Mouse (Mus musculus) CH12.LX (cell line): ENCODE measurements at regions not wholly inside any gene's neighbourhood (a gene's known extent, or its start where the extent isn't known, plus 50 kb on each side); places are given as distances from the start of the nearest gene placed in this dataset.
"Not testable (repeated sequence)": the region's sequence is repeated elsewhere in the genome, so short reads cannot be mapped to it uniquely, and the experiment has no call there.

Experiments
- DNase-seq: peaks from one replicate; pipeline ENCODE4 v3.0.0-alpha.2; 2013; ENCODE audit errors: extremely low read depth
- H3K27ac ChIP-seq: 2 replicates; pipeline ENCODE4 v1.5.1; 2012; ENCODE audit warnings: low read depth, mild to moderate bottlenecking, control low read depth, moderate library complexity; ENCODE audit not compliant: insufficient read depth
- H3K27me3 ChIP-seq: replicated peaks from 2 replicates; pipeline ENCODE3; 2012; ENCODE audit warnings: inconsistent platforms
- H3K36me3 ChIP-seq, 2 experiments: replicated peaks in 1 of 2; 2 replicates each; pipeline versions ENCODE3 to v1.6.1; 2012; ENCODE audit warnings: inconsistent platforms in 1 of 2, low read length in 1 of 2, mild to moderate bottlenecking in 1 of 2, mixed read lengths in 1 of 2, moderate library complexity in 1 of 2; ENCODE audit not compliant: control insufficient read depth in 1 of 2, insufficient read depth in 1 of 2
- H3K4me1 ChIP-seq, 2 experiments: 2 replicates each; pipeline ENCODE4 v1.6.1; 2012; ENCODE audit warnings: inconsistent platforms in 1 of 2, moderate library complexity in 1 of 2; ENCODE audit not compliant: insufficient read depth in 2 of 2, control insufficient read depth in 1 of 2
- H3K4me2 ChIP-seq: 2 replicates; pipeline ENCODE4 v1.6.1; 2012; ENCODE audit warnings: low read depth, mild to moderate bottlenecking, control low read depth; ENCODE audit not compliant: poor library complexity, insufficient read depth, severe bottlenecking
- H3K4me3 ChIP-seq, 3 experiments: fragments of 150-350 bp in 1 of 3; sonication (generic) in 1 of 3; replicated peaks in 1 of 3; 2 replicates each; pipeline versions ENCODE3 to v1.5.1; 2011 to 2012; ENCODE audit warnings: low read depth in 2 of 3, low read length in 2 of 3, mild to moderate bottlenecking in 2 of 3, moderate library complexity in 2 of 3, control low read depth in 1 of 3, improper control_type of control experiment in 1 of 3, inconsistent platforms in 1 of 3, mixed read lengths in 1 of 3; ENCODE audit not compliant: poor library complexity in 1 of 3
- H3K79me2 ChIP-seq: replicated peaks from 2 replicates; pipeline ENCODE4 v1.6.1; 2012; ENCODE audit warnings: mild to moderate bottlenecking, moderate library complexity; ENCODE audit not compliant: control insufficient read depth, poor library complexity, insufficient read depth, severe bottlenecking; ENCODE audit errors: extremely low read depth
- H3K9ac ChIP-seq: 2 replicates; pipeline ENCODE4 v1.6.1; 2012; ENCODE audit warnings: low read depth, mild to moderate bottlenecking, control low read depth, moderate library complexity; ENCODE audit not compliant: insufficient read depth
- H3K9me3 ChIP-seq: replicated peaks from 2 replicates; pipeline ENCODE3; 2012; ENCODE audit warnings: low read length, inconsistent platforms, mixed read lengths
- E2F4 ChIP-seq: IDR thresholded peaks from 2 replicates; pipeline ENCODE4 v1.6.1; 2011; ENCODE audit warnings: low read depth, low read length, improper control_type of control experiment; ENCODE audit not compliant: insufficient replicate concordance
- EP300 ChIP-seq: IDR thresholded peaks from 2 replicates; pipeline ENCODE4 v1.6.1; 2011; ENCODE audit warnings: low read length, improper control_type of control experiment
- MAFK ChIP-seq: IDR thresholded peaks from 2 replicates; pipeline ENCODE4 v1.6.1; 2011; ENCODE audit warnings: low read length, improper control_type of control experiment; ENCODE audit not compliant: insufficient replicate concordance
- MAZ ChIP-seq: IDR thresholded peaks from 2 replicates; pipeline ENCODE4 v1.6.1; 2012; ENCODE audit warnings: low read depth, mild to moderate bottlenecking, inconsistent platforms, low read length, improper control_type of control experiment, moderate library complexity
- MXI1 ChIP-seq: IDR thresholded peaks from 2 replicates; pipeline ENCODE4 v1.6.1; 2011; ENCODE audit warnings: mild to moderate bottlenecking, low read depth, low read length, improper control_type of control experiment
- NELFE ChIP-seq: IDR thresholded peaks from 2 replicates; pipeline ENCODE4 v1.6.1; 2011; ENCODE audit warnings: low read depth, low read length, improper control_type of control experiment
- NRF1 ChIP-seq: IDR thresholded peaks from 2 replicates; pipeline ENCODE4 v1.6.1; 2014; ENCODE audit warnings: low read depth, mild to moderate bottlenecking, inconsistent platforms, low read length, improper control_type of control experiment, moderate library complexity
- SMC3 ChIP-seq: IDR thresholded peaks from 2 replicates; pipeline ENCODE4 v1.6.1; 2011; ENCODE audit warnings: low read depth, low read length, improper control_type of control experiment
- UBTF ChIP-seq: IDR thresholded peaks from 2 replicates; pipeline ENCODE4 v1.6.1; 2012; ENCODE audit warnings: low read depth, mild to moderate bottlenecking, inconsistent platforms, low read length, improper control_type of control experiment, moderate library complexity
- USF2 ChIP-seq: conservative IDR thresholded peaks from 2 replicates; pipeline ENCODE4 v1.6.1; 2011; ENCODE audit warnings: low read depth, low read length, improper control_type of control experiment
- ZMIZ1 ChIP-seq: IDR thresholded peaks from 2 replicates; pipeline ENCODE4 v1.6.1; 2012; ENCODE audit warnings: low read depth, mild to moderate bottlenecking, inconsistent platforms, low read length, improper control_type of control experiment
- dilution Hi-C: fragments of 300-500 bp; cut with MboI; formaldehyde crosslinking; loops from 2 replicates; pipeline ENCODE4 v1.14.3; 2020; ENCODE audit warnings: low sequenced_read_pairs; ENCODE audit not compliant: extremely low pct_unique_long_range_greater_than_20kb, extremely low pct_ligation_motif_present
- in situ Hi-C: fragments of 300-500 bp; cut with MboI; formaldehyde crosslinking; loops from 3 replicates; pipeline ENCODE4 v1.14.3; 2019; ENCODE audit warnings: low sequenced_read_pairs, low pct_ligation_motif_present, low pct_unique_long_range_greater_than_20kb, mixed read lengths

DNA sequence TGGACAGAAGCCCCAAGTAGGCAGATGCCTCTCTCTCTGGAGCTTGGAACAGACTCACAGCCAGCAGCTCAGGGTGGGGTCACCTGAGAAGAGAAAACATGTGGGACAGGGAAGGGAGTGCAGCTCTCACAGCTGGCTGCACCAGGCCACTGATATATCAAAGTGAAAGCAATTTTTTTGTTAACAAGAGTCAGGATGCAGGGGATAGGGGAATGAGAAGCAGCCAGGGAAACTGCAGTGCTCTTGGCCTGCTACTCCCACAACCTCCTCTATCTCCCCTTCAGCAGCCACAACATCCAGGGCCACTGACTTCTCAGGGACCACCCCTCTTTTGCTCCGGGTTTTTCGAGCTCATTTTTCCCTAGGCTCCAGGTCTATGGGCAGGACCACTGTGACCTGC is 117.5 kb upstream of the Gm11146 start:
- H3K4me3 ChIP-seq: no peak overlapping the region
- no peak overlapping the region for H3K27ac ChIP-seq
- no peak for DNase-seq
- H3K9me3 ChIP-seq: peaks cover 32% of the 10 kb centered on the region
- in situ Hi-C loops (no loop called here), dilution Hi-C loops (no loop called here)
- no peaks in the 10 kb centered on the region for H3K4me1 ChIP-seq
- no peaks in the 10 kb centered on the region for H3K79me2 ChIP-seq
- H3K36me3 ChIP-seq: no peaks in the 10 kb centered on the region
- H3K9ac ChIP-seq: no peak overlapping the region
- no peak overlapping the region for H3K4me2 ChIP-seq
- H3K27me3 ChIP-seq: no peaks in the 10 kb centered on the region
- TF ChIP-seq UBTF: no peak
- no peak for TF ChIP-seq MAZ
- TF ChIP-seq NELFE: no peak
- TF ChIP-seq MAFK: no peak
- TF ChIP-seq MXI1: no peak
- no peak for TF ChIP-seq NRF1
- no peak for TF ChIP-seq USF2
- TF ChIP-seq SMC3: no peak

DNA sequence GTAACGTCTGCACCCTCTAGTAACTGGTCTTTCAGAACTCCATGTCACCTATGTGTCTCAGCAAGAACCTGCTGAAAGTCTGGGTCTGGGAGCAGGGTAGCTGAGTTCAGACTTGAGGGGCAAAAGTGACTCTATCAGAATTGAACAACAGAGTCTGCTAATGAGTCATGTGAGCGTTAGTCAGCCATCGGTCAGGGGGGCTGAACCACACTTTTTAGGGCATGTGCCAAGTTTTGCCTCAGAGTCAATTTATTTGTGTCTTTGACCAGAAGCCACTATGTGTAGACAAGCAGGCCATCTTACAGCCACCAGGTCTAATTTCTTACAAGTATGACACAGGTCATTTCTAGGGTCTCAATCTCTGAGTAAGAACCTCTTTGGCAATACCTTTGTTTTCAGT is 115.9 kb upstream of the Gm11146 start:
- H3K4me1 ChIP-seq, in situ Hi-C loops, H3K9ac ChIP-seq, H3K27me3 ChIP-seq, dilution Hi-C loops, H3K4me2 ChIP-seq, H3K36me3 ChIP-seq, H3K4me3 ChIP-seq, DNase-seq, H3K79me2 ChIP-seq, H3K27ac ChIP-seq: not testable (repeated sequence)
- peaks cover 25% of the 10 kb centered on the region for H3K9me3 ChIP-seq

DNA sequence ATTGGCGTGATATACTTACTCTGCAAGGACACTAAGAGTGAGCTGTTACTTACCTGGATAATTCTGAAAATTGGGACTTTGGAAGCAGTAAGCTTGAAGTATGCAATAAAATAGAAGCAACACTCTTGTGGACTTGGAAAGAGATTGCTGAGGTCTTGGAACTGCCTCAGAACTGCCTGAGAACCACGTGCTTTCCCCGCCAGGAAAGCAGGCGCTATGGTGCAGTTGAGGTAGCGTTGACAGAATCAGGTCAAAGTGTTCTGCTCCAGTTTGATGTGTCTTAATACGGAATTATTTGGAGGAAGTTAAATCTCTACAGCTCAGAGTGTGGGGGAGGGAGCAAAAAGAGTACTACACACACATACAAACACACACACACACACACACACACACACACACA is 102.8 kb upstream of the Gm11146 start:
- no peaks in the 10 kb centered on the region for H3K27me3 ChIP-seq
- TF ChIP-seq EP300: no peak
- no peak for TF ChIP-seq E2F4
- no peak for TF ChIP-seq ZMIZ1
- TF ChIP-seq, all 38 proteins: peak for 0
- no peaks in the 10 kb centered on the region for H3K36me3 ChIP-seq
- dilution Hi-C loops (no loop called here), in situ Hi-C loops (no loop called here)
- no peak overlapping the region for H3K4me2 ChIP-seq
- no peak overlapping the region for H3K9ac ChIP-seq
- H3K4me3 ChIP-seq: no peak overlapping the region
- H3K4me1 ChIP-seq: no peaks in the 10 kb centered on the region
- no peaks in the 10 kb centered on the region for H3K79me2 ChIP-seq
- no peak for DNase-seq
- H3K27ac ChIP-seq: no peak overlapping the region
- H3K9me3 ChIP-seq: peaks cover 49% of the 10 kb centered on the region
